Mouse (Mus musculus) neural tube, embryonic 15.5 days (tissue): ENCODE data around the gene Desi1. TPM values are rescaled to one million over a fixed set of nuclear protein-coding genes. Genes with fewer than 3 reads are reported as not detected.
A peak's percentile ranks its signal among the peaks of the same experiment; 100 is the strongest.

ENCODE experiments used
- ATAC-seq: fragments of 200-750 bp; cut with Nextera tagmentation; 2 replicates; pipeline ENCODE4 v1.8.0; 2017; ENCODE audit warnings: mild to moderate bottlenecking, moderate TSS enrichment, moderate library complexity; ENCODE audit not compliant: low FRiP score
- H3K27ac ChIP-seq: fragments of 300-500 bp; sonication (generic); replicated peaks from 2 replicates; pipeline ENCODE4 v1.5.1; 2015; ENCODE audit warnings: mild to moderate bottlenecking, inconsistent platforms
- H3K27me3 ChIP-seq: fragments of 300-500 bp; sonication (generic); replicated peaks from 2 replicates; pipeline ENCODE4 v1.6.1; 2015; ENCODE audit warnings: inconsistent platforms
- H3K36me3 ChIP-seq: fragments of 300-500 bp; sonication (generic); 2 replicates; pipeline ENCODE4 v1.6.1; 2015; ENCODE audit warnings: inconsistent platforms
- H3K4me1 ChIP-seq: fragments of 300-500 bp; sonication (generic); 2 replicates; pipeline ENCODE4 v1.6.1; 2015; ENCODE audit warnings: inconsistent platforms
- H3K4me2 ChIP-seq: fragments of 300-500 bp; sonication (generic); 2 replicates; pipeline ENCODE4 v1.6.1; 2015; ENCODE audit warnings: inconsistent platforms, mild to moderate bottlenecking, moderate library complexity
- H3K4me3 ChIP-seq: fragments of 300-500 bp; sonication (generic); replicated peaks from 2 replicates; pipeline ENCODE4 v1.5.1; 2015; ENCODE audit warnings: mild to moderate bottlenecking, inconsistent platforms
- H3K9ac ChIP-seq: fragments of 300-500 bp; sonication (generic); replicated peaks from 2 replicates; pipeline ENCODE4 v1.6.1; 2015; ENCODE audit warnings: mild to moderate bottlenecking, inconsistent platforms
- H3K9me3 ChIP-seq: fragments of 300-500 bp; sonication (generic); replicated peaks from 2 replicates; pipeline ENCODE4 v1.6.1; 2016; ENCODE audit warnings: inconsistent platforms
- WGBS: fragments of 180-500 bp; shearing (Covaris S2); methylation state at CpG from one replicate; pipeline ENCODE4 v1.1.7; 2015; ENCODE audit warnings: mixed read lengths; 5-methylcytosine and 5-hydroxymethylcytosine counted together
- polyA plus RNA-seq: library from polyadenylated mRNA; unstranded; fragments of >200 nt; fragmentation: Nextera tagmentation; extraction: Ambion mirVana; gene quantifications from 2 replicates; pipeline ENCODE4 v1.2.1, GENCODE M21; 2015

Gene Desi1
- polyA plus RNA-seq, 1 experiment from 2014 or later, result 54.1 TPM

DNA sequence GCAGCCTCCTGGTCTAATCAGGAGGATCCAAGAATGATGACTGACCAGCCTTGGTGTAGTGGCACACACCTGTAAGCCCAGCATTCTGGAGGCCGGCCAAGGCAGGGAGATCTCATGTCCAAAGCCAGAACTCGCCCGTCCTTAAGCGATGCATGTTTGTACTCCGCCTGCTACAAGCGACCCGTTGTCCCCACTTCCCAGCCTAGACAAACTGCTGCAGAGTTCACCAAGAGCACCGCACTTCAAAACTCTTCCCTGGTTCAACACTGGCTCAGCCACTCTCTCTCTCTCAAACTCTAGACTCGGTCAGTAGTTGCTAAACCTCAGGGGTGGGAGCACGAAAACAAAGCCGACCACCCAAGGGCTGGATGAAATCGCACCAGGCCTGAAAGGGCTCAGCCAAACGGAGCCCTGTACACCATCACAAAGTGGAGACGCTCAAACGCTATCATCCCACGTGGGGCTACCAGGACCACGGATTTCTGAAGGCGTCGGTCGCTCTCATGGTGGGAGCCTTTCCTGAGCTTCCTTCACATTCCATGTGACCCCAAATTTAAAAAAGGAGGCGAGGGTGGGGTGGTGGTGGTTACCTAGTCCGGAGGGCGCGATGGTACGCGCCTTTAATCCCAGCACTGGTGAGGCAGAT is 12.7 kb upstream of the Desi1 start:
- Histone ChIP-seq H3K4me1 (peaks cover 27% of the 10 kb centered on the region), H3K27me3 (no peaks in the 10 kb centered on the region), H3K4me2 (peak overlapping the region; percentile 92), H3K36me3 (peaks cover 13% of the 10 kb centered on the region), H3K27ac (no peak overlapping the region), H3K9me3 (no peaks in the 10 kb centered on the region), H3K9ac (peak overlapping the region; percentile 90), H3K4me3 (peak overlapping the region; percentile 100)
- 6% methylated on average over 26 of the region's 26 CpGs for WGBS
- ATAC-seq, result 0 out of 2 replicates have a peak, but pooled peaks have one; percentile 30

DNA sequence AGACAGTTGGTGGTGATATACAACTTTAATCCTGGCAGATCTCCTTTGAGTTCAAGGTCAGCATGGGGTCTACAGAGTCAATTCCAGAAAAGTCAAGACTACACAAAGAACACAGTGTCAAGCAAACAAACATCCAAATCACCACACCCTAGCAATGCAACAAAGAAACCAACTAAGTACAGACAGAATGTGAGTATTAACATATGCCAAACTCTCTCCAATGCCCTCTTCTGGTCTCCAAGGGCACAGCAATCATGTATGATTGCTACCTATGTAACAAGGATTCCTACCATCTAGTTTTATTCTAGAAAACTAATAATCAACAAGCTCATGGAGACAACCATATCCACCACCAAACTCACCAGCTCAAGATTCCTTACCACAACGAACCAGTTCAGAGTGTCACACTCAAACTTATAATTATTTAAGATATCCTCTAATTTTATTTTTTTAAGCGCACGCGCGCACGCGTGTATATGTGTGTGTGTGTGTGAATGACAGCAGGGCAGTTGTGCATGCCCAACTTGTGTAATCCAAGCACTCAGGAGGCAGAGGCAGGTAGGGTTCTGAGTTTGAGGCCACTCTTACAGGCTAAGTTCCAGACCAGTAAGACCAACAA is 10.6 kb upstream of the Desi1 start:
- 97% methylated on average over 7 of the region's 7 CpGs for WGBS
- Histone ChIP-seq H3K4me2 (no peak overlapping the region), H3K27me3 (no peaks in the 10 kb centered on the region), H3K9me3 (no peaks in the 10 kb centered on the region), H3K27ac (no peak overlapping the region), H3K36me3 (peaks cover 28% of the 10 kb centered on the region), H3K4me3 (no peak overlapping the region), H3K4me1 (peaks cover 27% of the 10 kb centered on the region), H3K9ac (no peak overlapping the region)
- no peak for ATAC-seq

DNA sequence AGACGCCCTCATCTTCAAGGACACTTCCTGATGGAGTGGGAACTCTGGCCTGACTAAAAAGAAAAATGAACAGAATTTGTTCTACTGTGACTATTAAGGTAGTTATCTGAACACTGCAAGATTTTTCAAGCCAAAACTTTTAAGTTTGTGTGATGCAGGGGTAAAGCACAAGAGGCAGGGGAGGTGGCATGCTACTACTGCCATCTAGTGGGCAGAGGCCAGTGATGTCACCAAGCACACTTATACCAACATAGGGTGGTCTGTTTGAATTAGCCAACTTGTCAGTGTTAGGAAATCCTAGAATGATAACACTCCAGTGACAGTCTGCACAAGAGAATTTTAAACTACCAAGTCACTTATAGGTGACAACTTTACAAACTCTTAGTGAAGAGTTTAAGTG is 7.0 kb upstream of the Desi1 start:
- H3K27me3 ChIP-seq, result no peaks in the 10 kb centered on the region
- 100% methylated on average over 1 of the region's 1 CpGs for WGBS
- H3K9me3 ChIP-seq, result no peaks in the 10 kb centered on the region
- H3K4me1 ChIP-seq, result peaks cover 10% of the 10 kb centered on the region
- H3K36me3 ChIP-seq, result peaks cover 56% of the 10 kb centered on the region
- no peak overlapping the region for H3K4me3 ChIP-seq
- H3K27ac ChIP-seq, result no peak overlapping the region
- no peak overlapping the region for H3K4me2 ChIP-seq
- ATAC-seq, result no peak
- H3K9ac ChIP-seq, result no peak overlapping the region

DNA sequence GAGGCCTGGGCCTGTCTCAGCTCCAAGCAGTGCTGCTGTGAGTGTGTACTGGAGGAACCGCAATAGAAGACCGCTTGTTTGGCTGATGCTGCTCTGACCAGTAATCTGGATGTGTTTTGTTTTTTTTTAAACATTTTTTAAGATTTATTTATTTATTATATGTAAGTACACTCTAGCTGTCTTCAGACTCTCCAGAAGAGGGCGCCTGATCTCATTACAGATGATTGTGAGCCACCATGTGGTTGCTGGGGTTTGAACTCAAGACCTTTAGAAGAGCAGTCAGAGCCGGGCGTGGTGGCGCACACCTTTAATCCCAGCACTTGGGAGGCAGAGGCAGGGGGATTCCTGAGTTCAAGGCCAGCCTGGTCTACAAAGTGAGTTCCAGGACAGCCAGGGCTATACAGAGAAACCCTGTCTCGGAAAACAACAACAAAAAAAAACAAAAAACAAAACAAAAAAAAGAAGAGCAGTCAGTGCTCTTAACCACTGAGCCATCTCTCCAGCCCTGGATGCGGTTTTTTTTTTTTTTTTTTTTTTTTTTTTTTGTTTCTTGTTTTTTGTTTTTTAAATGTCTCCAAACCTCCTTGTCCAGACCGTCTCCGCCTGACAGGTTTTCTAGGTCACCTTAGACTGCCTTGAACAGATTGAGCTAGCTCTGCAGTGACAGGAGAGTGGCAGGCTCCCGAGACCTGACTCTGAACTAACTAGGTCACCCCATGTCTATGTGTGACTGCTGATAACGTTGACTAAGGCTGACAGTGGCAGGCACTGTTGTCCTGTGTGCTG is 2.4 kb upstream of the Desi1 start:
- H3K9me3 ChIP-seq, result no peaks in the 10 kb centered on the region
- no peak overlapping the region for H3K4me2 ChIP-seq
- no peak overlapping the region for H3K27ac ChIP-seq
- H3K36me3 ChIP-seq, result peaks cover 67% of the 10 kb centered on the region
- H3K4me3 ChIP-seq, result no peak overlapping the region
- H3K9ac ChIP-seq, result no peak overlapping the region
- no peak for ATAC-seq
- no peaks in the 10 kb centered on the region for H3K4me1 ChIP-seq
- H3K27me3 ChIP-seq, result no peaks in the 10 kb centered on the region
- whole genome bisulfite sequencing, result 87% methylated on average over 12 of the region's 12 CpGs

DNA sequence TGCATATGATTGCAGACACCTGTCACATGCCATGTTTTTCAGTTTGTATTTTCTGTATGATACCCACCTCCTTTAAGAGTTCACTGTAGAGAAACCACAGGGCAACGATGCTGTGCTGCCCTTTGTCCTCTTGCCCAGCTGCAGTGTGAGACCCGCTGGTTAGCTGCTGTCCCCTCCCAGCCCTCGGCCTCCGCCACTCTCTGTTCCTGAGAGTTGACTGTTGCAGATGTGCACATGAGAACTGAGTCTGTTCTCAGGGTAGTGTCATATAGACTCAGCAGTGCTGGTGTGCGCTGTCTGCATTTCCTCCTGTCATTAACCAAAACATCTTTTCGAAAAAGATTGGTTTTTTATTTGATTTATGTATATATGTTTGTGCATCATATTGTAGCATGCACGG is 1.3 kb downstream of the Desi1 start:
- Histone ChIP-seq H3K9me3 (no peaks in the 10 kb centered on the region), H3K4me2 (no peak overlapping the region), H3K36me3 (peaks cover 68% of the 10 kb centered on the region), H3K27ac (no peak overlapping the region), H3K4me3 (no peak overlapping the region), H3K9ac (no peak overlapping the region), H3K27me3 (no peaks in the 10 kb centered on the region), H3K4me1 (no peaks in the 10 kb centered on the region)
- 91% methylated on average over 7 of the region's 7 CpGs for WGBS
- no peak for ATAC-seq

DNA sequence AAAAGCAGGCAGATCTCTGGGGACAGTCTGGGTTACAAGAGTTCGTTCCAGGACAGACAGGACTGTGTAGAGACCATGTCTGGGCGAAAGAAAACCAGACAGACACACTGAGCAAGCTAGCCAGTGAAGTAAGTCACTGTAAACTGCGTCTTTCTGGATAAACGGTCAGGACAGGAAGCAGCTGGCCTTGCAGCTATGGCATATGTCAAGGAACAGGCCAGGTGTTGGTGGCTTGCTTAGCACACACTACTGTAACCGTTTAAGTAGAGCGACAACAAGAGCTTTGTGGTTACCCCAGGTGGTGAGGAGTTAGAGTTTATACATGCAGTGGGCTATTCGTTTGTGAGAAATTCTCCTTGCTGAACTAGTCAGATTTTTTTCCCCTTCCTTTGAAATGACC is 5.9 kb downstream of the Desi1 start:
- no peak for ATAC-seq
- H3K36me3 ChIP-seq, result peaks cover 89% of the 10 kb centered on the region
- H3K9me3 ChIP-seq, result no peaks in the 10 kb centered on the region

DNA sequence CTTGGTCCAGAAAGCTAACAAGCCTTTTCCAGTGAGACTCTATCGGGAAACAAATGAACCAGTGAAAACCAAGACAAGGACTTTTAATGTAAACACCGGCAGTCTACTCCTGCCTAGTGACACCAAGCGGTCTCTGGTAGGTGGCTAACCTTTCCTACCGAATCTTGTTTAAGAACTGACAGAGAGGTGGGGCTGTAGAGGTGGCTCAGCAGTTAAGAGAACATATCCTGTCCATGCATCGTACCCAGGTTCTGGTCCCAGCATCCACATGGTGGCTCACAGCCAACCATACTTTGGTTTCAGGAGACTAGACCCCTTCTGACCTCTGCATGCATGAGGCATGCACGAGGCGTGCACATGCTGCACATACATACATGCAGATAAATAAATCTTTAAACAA is 6.4 kb downstream of the Desi1 start:
- Histone ChIP-seq H3K4me3 (no peak overlapping the region), H3K27ac (no peak overlapping the region), H3K4me1 (no peaks in the 10 kb centered on the region), H3K9ac (no peak overlapping the region), H3K9me3 (no peaks in the 10 kb centered on the region), H3K4me2 (no peak overlapping the region), H3K36me3 (peaks cover 92% of the 10 kb centered on the region), H3K27me3 (no peaks in the 10 kb centered on the region)
- WGBS, result 92% methylated on average over 7 of the region's 7 CpGs
- ATAC-seq, result no peak

More for the DNA sequence above, 5.9 kb downstream of the Desi1 start:
- 89% methylated on average over 7 of the region's 7 CpGs for WGBS
- H3K4me2 ChIP-seq, result no peak overlapping the region
- no peak overlapping the region for H3K4me3 ChIP-seq
- no peaks in the 10 kb centered on the region for H3K4me1 ChIP-seq
- no peaks in the 10 kb centered on the region for H3K27me3 ChIP-seq
- H3K27ac ChIP-seq, result no peak overlapping the region
- no peak overlapping the region for H3K9ac ChIP-seq

DNA sequence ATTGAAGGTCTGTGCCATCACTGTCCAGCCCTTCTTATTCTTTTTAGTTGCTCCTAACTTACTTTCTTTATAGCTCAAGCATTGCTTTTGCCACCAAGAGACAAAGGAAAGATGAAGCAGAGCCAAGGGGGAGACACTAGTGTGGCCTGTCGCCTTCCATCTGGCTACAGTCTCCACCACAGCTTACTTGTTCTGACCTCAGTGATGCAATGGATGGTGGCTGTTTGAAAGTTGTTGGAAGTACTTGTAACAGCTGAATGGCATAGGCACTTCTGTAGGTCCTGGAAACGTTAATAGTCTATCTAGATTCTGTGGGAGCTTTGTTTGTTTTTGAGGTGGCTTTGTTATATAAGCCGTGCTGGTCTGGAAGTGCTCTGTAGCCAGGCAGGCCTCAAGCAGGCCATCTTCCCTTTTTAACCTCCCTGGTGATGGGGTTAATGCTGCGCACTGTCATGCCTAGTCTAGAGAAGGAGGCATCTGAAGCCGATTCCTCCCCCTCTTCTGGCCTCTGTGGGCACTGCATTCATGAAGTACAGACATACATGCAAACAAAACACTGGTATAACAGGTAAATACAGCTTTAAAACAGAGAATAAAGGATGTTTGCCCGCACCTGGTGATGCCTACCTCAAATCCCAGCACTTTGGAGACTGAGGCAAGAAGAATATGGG is 9.6 kb downstream of the Desi1 start:
- H3K36me3 ChIP-seq, result peaks cover 79% of the 10 kb centered on the region
- no peak overlapping the region for H3K4me3 ChIP-seq

DNA sequence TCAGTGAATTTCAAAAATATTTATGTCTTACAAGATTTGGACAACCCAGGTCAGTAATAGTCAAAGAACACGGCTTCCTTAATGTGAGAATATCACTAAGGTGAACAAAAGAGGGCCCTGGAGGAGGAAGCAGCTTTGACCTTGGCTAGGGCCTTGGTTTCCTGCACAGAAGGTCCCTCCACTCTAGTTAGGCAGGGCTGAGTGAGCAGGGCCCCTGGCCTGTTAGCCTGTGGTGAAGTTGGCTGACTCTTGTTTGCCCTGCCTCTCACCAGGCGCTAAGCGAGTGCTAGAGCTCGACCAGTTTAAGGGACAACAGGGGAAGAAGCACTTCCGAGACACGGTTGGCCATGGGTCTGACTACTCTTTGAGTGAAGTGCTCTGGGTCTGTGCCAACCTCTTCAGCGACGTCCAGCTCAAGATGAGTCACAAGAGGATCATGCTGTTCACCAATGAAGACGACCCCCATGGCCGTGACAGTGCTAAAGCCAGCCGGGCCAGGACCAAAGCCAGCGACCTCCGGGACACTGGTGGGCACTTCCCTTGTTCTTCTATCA is 11.1 kb downstream of the Desi1 start:
- no peak for ATAC-seq
- H3K9ac ChIP-seq, result no peak overlapping the region
- 90% methylated on average over 13 of the region's 13 CpGs for WGBS
- no peak overlapping the region for H3K4me2 ChIP-seq
- no peak overlapping the region for H3K27ac ChIP-seq
- H3K27me3 ChIP-seq, result no peaks in the 10 kb centered on the region
- H3K4me1 ChIP-seq, result peaks cover 2% of the 10 kb centered on the region; the same call in 1 of the 2 replicates
- H3K9me3 ChIP-seq, result no peaks in the 10 kb centered on the region
- peaks cover 70% of the 10 kb centered on the region for H3K36me3 ChIP-seq
- no peak overlapping the region for H3K4me3 ChIP-seq

More for the DNA sequence above, 9.6 kb downstream of the Desi1 start:
- no peak overlapping the region for H3K27ac ChIP-seq
- no peaks in the 10 kb centered on the region for H3K9me3 ChIP-seq
- H3K27me3 ChIP-seq, result no peaks in the 10 kb centered on the region
- no peak for ATAC-seq
- no peak overlapping the region for H3K9ac ChIP-seq
- H3K4me2 ChIP-seq, result no peak overlapping the region
- no peaks in the 10 kb centered on the region for H3K4me1 ChIP-seq
- 93% methylated on average over 6 of the region's 6 CpGs for WGBS

DNA sequence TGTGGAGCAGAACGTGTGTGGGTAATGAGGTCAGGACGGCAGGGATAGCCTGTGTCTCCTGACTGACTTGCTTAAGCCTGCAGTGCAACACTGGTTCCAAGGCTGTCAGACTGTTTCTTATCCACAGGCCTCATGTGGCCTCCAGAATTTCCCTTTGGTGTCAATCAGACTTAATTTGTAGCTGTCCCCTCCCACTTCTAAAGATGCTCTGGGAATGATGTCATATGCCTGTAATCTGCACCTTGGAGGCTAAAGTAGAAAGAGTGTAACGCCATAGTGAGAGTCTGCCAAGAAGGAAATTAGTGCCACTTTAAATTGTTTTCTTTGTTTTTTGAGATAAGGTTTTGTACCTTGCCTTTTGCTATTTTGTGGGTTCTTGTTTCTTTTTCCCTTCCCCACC is 14.4 kb downstream of the Desi1 start:
- ATAC-seq, result no peak
- Histone ChIP-seq H3K4me2 (no peak overlapping the region), H3K4me1 (peaks cover 22% of the 10 kb centered on the region), H3K36me3 (peaks cover 41% of the 10 kb centered on the region), H3K27ac (no peak overlapping the region), H3K4me3 (no peak overlapping the region), H3K9ac (no peak overlapping the region), H3K27me3 (no peaks in the 10 kb centered on the region), H3K9me3 (no peaks in the 10 kb centered on the region)
- 90% methylated on average over 3 of the region's 3 CpGs for WGBS

DNA sequence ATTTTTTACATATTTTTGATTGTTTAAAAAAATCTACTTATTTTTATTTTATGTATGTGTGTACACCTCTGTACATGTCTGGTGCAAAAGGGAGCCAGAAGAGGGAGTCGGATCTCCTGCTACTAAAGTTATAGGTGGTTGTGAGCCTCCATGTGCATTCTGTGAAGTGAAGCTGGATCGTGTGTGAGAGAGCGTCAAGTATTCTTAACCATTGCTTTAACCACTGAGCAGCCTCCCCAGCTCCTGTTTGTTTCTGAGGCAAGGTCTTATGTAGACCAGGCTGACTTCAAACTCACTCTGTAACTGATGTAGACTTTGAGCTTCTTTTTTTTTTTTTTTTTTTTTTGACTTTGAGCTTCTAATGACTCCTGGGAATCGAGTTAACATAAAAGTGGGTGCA is 16.2 kb downstream of the Desi1 start:
- no peak for ATAC-seq
- 79% methylated on average over 4 of the region's 4 CpGs for WGBS
- H3K36me3 ChIP-seq, result peaks cover 23% of the 10 kb centered on the region

More for the DNA sequence above, 16.2 kb downstream of the Desi1 start:
- Histone ChIP-seq H3K27me3 (no peaks in the 10 kb centered on the region), H3K27ac (no peak overlapping the region), H3K4me3 (no peak overlapping the region), H3K4me1 (peaks cover 35% of the 10 kb centered on the region), H3K9ac (no peak overlapping the region), H3K9me3 (no peaks in the 10 kb centered on the region), H3K4me2 (no peak overlapping the region)
